Mouse (Mus musculus) thymus, adult 2 months (tissue): ENCODE measurements at regions not wholly inside any gene's neighbourhood (a gene's known extent, or its start where the extent isn't known, plus 50 kb on each side); places are given as distances from the start of the nearest gene placed in this dataset.

Experiments
- CTCF ChIP-seq: fragments of 200-500 bp; IDR thresholded peaks from 2 replicates; pipeline ENCODE4 v1.5.1; 2012; ENCODE audit warnings: mild to moderate bottlenecking, control low read depth, low read length, moderate library complexity, borderline replicate concordance; ENCODE audit not compliant: control insufficient read depth, poor library complexity, insufficient read depth; ENCODE audit errors: extremely low read depth
- POLR2A ChIP-seq: fragments of 200-500 bp; IDR thresholded peaks from 2 replicates; pipeline ENCODE4 v1.6.1; 2012; ENCODE audit warnings: mild to moderate bottlenecking, low read length, control low read depth, moderate library complexity; ENCODE audit not compliant: control insufficient read depth, poor library complexity, insufficient read depth; ENCODE audit errors: extremely low read depth

DNA sequence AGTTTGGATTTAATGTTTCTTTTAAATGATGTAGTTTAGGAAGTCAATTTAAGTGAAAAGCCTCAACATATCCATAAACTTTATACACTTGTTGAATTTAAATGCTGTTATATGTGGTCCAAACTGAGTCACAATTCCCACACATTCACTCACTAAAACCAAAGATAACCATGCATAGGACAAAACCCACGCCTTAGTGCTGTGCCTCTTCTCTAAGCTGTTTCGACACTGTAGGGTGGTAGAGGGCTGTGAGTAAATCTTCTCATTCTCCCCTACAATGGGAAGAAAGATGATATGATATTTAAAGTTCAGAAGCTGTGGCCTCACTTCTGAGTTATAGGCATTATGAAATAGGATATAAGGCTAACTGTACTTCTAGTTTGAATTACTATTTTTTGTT lies 682.9 kb upstream of the Zeb2 start:
- TF ChIP-seq CTCF = no peak
- TF ChIP-seq POLR2A = no peak
